Mouse (Mus musculus): Measurements from ENCODE around the gene Gna14.

Gna14 gene

DNA sequence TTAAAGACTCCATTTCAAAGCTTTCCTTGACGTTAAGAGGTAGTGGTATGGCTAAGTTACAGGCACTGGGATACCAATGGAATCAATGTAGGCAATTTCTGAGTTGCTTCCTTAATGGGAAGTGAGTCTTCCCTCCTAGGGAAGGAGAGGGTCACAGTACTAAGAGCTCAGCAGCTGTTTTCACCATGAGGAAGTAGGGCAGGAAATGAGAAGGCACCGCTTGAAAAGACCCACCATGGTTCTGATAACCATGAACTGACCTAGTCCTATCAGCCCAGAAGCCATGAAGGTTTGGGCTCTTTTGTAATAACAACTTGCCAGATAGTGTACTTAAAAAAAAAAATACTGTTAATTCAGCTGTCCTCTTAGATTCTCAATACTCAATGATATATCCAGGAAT lies 20.6 kb downstream of the Gna14 start:
- DNase-seq (ENCODE audit: low spot score), result no peak

DNA sequence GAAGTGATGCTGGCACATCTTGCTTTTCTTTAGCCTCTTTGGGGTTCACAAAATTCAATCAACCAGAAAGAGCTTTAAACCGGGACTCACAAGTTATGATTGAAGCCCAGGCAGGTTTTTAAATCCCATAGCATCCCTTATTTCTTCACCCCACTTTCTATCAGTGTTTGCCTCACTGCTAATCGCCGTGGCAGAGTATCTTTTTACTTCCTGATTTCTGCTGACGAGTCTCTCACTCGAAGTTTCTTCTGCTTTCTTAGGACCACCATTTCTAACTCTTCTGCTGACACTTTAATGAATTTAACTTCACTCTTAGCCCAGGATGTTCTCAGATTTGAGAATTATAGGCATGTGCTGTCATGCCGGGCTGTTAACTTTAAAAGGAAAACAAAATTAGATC lies 21.6 kb downstream of the Gna14 start:
- DNase-seq (ENCODE audit: low spot score), result no peak

DNA sequence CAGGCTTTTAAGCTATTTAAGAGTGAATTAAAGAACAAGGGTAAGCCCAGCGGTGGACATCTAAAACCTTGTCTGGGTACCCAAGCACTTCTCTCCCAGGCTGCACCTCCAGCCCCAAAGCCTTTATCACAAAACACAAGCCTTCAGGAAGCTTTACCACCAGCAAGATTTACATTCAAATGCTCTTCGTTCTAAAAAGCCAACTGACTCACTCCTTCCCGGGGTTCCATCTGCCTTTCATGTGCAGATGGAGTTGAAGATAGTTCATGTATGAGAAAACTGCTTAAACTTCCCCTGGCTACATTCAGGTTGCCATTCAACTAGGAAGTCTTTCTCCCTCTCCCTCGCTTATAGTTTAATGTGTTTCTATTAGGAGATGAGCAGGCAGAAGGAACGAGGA lies 23.8 kb downstream of the Gna14 start:
- no peak for DNase-seq (ENCODE audit: low spot score)

DNA sequence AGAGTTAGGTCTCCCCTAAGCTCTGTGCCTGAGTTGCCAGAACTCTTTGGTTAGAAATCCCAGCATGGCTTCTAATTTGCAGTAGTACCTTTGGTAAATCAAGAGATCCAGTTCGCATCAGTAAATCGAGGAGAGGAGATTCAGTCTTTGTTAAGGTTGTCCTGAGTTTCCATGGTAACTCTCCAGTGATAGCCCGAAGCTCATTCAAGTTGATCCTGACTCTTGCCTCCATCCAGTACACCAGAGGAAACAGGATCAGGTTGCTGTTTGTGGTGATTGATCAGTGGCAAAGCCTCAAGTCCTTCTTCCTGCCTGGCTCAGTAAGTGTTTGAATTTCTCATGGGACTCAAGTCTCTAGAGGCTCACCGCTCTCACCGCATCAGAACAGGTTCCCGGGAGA lies 24.7 kb downstream of the Gna14 start:
- DNase-seq (ENCODE audit: low spot score), result no peak

DNA sequence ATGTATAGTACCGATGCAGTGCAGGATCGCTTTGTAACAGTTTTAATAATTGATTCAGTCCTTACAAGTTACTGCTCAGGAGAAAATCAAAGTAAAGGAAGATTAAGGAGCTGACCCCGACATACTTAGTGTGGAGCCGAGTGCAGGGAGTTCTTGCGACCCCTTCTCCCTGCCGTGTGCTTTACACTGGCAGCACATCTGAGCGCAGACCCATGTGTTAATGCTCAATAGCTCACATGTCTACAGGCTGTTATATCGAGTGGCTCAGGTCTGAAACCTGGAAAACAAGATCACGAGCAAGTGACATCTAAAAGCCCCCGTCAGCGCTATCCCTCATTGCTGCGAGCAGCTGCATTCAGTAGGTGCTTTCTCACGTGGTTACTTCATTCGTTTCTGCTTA lies 25.3 kb downstream of the Gna14 start:
- no peak for DNase-seq (ENCODE audit: low spot score)

DNA sequence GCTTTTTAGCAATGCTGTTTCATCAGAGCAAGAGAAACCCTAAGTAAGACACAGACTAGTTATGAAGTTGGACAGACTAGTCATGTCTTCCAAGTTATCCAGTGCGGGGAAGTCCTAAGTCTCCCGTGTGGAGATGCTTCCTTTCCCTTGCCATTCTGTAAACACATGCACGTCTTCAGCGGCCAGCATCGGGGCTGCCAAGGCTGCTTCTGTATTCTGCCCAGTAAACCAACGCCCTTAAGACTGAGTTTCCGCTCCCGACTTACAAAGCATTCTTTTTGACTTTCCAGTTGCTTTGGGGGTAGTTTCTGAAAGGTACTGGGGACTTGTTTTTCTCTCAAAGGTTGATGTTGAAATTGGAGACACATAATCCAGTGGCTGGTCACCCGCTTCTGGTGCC lies 26.9 kb downstream of the Gna14 start:
- no peak for DNase-seq (ENCODE audit: low spot score)

DNA sequence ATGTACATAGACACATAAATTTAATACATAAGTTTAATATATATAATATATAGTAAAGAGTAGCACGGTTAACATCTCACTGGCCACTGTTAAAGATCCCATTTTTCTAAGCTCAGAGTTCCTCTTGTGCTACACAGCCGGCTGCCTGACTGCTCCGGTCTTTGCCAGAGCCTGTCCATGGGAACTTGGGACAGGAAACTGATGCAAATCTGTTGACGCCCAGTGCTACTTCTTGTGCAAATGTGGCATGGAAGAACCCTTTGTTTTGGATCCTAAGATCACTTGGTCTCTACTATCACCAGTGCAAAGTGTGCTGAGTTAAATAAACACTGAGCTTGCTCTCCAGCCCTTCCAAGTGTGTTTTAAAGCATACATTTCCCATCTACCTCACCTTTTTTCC lies 29.2 kb downstream of the Gna14 start:
- DNase-seq (ENCODE audit: low spot score), result peak; percentile 81

DNA sequence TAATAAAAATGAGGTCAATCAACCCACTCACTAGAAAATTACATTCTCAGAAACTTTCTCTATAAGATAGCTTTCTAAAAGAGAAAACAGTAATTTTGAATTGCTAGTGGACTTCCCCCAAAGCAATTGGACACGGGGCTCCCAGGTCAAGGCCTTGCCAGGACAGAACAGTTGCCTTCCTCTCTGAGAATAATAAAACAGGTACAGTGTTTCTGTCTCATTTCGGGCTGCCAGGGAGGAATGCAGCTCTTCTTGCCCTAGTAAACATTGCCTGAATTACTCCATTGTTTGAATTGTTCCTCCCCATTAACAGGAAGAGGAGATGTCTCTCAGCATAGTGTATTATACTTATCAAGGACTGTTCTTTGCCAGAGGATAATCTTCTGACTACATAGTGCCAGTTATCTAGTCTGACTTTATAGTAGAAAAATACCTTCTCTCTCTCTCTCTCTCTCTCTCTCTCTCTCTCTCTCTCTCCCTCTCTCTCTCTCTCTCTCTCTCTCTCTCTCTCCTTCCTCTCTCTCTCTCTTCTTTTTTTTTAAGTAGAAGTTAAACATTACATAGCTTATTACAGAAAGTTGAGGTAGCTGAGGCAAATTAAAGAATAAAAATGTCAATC lies 33.3 kb downstream of the Gna14 start:
- DNase-seq (ENCODE audit: low spot score), result peak; percentile 18

DNA sequence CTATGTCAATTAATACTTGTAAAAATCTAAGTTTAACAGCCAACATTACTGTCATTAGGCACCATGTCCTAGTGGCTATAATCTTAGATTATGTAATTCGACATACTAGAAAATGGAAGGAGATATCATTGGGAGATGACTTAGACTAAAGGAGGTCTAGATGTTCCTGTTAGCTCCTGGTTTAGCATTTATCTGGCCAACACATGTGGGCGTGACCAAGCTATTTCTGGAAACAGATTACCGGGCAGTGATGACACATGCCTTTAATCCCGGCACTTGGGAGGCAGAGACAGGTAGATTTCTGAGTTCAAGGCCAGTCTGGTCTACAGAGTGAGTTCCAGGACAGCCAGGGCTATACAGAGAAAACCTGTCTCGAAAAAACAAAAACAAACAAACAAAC lies 37.1 kb downstream of the Gna14 start:
- no peak for DNase-seq (ENCODE audit: low spot score)

DNA sequence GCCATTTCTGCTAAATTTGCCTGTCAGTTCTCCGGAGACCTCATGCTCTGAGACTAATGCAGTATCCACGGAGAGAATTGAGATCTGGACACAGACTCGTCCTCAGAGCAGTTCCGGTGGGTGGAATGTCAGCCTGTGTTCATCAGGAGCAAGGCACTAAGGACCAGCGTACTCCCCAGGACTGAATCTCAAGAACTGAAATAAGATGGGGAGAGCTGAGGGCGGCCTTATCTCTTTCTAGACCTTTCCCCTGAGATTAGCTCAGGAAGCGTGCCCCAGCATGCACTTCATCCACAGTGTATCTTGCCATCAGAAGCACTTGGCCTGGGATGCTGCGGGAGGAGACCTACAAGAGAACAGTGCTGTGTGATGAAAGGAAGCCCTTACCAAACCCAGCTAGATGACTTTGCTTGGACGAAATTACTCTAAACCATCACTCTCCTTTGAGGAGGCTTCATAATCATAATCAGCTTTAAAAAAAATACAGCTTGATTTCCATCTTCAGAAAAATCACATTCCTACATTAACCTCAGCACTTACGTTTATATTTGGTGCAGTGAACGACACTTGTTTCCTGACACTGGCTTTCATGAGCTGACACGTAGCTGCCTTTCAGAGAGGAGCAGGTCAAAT lies 41.9 kb downstream of the Gna14 start:
- no peak for DNase-seq (ENCODE audit: low spot score)

DNA sequence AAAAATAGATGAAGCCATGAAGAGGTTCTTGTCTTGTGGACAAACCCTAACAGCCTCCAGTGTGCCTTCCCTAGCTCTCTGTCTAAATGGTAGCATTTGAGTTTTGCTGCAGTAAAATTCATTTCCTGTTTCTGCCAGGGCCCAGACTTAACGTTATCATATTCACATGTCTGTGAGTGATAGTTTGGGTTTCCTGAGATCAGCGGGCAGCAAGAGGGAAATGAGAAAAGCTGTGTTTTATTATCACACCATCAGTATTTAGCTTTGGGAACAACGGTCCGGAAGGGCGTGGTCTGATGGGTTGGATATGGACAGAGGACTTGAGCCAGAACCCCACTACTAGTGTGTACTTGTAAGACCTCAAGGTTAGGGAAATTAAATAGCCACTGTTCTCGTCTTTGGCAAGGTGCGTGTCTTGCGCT lies 42.6 kb downstream of the Gna14 start:
- peak; percentile 70 for DNase-seq (ENCODE audit: low spot score)

DNA sequence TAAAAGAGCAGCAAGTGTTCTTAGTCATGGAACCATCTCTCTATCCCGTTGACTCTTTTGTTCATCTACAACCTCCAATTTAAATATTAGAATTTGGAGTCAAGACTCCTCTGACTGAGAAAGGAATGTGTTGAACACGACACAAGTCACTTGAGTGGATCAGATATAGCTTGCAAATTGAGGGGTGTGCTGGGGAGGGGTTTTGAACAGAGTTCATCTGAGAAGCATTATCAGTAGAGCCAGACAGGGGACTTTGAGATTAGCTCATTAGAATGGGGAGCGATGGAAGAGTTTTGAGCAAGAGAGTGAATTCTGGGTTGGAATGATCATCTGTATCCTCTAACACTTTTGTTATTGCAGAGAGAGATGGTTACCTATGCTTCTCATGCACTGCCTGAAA lies 46.5 kb downstream of the Gna14 start:
- no peak for DNase-seq (ENCODE audit: low spot score)

DNA sequence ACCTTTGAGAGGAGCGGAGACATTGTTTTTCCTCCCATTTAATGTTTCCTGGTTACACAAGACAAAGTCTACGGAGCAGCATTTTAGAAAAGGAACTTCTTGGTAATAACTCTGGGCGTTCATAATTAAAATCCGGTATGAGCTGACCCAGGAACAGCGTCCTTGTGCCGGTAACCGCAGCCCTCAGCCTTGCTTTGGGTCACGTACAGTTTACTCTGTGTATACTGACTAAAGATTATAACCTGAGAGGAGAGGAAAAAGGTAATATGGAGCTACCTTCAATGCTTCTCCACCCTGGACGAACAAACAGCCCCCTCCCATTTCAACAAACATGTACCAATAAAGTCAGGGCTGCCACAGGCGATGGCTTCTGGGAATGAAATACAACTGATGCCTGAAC lies 48.7 kb downstream of the Gna14 start:
- no peak for DNase-seq (ENCODE audit: low spot score)

DNA sequence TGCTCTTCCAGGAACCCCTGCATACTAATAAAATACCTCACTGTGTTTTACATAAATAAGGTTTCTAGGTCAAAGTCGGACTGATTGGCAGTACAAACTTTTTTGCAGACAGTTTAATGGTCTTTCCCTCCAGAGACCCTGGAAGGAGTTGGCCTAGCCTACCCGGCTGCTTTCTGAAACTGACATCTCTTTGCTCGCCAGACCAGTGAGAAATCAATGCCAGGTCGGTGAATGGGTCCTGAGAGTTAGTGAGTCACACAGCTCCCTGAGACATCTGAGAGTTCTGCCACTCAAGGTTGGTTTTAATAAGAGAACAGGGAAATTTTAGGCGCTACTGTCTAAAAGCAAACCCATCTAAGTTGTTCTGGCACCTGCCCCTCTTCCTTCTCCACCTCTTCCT lies 49.1 kb downstream of the Gna14 start:
- DNase-seq (ENCODE audit: low spot score), result no peak

DNA sequence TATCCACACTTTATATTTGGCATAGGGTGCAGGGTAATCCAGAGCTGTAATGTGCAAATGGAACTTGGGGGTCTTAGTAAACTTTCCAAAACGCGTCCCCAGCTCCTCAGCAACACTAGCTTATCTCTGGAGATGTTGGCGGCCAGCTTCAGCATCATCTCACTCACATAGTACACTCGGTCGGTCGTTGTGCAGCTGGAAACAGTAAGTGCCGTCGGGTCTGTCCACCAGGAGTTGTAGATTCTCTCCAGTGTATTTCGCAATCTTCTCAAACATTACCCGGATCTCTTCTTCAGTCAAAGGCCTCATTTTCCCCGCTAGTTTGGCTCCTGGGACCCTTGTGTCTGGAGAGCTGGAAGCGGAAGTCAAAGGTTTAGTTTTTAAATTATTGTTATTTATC lies 55.2 kb downstream of the Gna14 start:
- no peak for DNase-seq (ENCODE audit: low spot score)

DNA sequence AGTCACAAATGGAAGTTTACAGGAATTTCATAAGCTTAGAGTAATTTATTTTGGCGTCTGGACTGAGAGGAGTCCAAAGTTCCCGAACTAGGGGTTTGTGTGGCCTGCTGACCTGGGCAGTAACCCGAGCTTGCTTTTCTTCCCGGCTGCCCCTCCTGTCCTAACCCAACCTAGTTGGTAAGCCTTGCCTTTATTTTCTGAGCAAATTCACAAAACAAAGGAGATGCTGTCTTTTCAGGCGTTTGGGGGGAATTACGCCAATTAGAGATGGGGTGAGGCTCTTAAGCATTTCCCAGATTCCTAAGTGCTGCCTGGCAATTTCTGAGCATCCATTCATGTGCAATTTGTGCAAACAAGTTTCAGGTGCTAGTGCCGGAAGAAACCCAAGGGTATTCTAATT lies 55.9 kb downstream of the Gna14 start:
- no peak for DNase-seq (ENCODE audit: low spot score)

DNA sequence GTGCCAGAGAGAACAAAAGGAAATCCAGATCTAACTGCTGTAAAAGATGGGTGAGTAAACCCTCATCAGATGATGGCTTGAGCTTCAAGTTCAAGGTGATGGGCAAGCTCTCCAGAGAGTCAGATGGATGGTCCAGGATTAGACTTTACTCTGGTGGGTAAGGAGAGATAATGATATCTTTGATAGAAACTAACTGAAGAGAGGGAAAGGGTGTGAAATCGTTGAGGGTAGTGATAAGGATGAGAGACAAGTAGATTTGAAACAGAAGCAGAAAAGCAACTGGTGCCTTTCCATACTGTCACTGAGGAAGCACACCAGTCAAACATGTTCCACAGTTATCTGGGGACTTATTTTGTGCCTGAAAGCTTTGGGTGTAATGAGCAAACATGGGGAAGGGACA lies 56.9 kb downstream of the Gna14 start:
- no peak for DNase-seq (ENCODE audit: low spot score)

DNA sequence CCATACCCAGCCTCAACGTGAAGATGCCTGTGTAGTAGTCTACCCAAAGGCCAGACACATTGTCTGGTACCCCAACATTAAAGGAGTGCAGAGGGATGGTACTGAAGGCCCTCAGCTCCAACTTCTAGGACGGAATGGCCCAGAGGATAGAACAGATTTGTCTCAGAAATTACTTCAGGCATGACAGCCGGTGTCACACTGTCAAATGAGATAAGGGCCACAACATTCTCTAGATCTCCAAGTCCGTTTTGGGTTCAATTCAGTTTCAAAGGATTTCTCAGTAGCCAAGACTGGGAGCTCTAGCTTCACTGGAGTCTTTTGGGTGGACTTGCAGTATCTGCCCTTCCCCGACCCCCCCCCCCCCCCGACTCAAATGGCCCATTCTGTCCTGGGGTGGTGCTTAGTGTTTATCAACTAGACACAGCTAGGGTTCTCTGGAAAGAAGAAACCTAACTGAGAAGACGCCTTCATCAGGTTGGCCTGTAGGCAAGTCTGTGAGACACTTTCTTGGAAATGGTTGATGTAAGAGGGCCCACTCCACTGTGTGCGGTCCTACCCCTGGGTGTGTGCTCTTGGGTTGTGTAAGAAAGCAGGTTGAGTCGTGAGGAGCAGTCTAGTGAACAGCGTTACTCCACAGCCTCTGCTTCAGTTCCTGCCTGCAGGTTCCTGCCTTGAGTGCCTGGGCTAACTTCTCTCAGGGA lies 59.4 kb downstream of the Gna14 start:
- DNase-seq (ENCODE audit: low spot score), result no peak

DNA sequence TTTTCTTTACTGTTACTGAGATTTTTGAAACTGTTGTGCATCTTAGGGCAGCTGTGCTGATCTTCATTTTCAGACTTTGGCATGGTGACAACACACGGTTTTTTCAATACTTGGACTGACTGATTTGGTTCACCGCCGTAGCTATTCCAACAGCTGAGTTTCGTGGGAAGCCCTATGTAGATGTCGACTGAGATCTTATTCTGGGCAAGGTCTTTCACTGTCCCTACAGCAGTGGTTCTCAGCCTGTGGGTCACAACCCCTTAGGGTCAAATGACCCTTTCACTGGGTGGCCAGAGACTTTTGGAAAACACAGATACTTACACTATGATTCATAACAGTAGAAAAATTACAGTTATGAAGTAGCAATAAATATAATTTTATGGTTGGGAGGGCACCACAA lies 60.5 kb downstream of the Gna14 start:
- no peak for DNase-seq (ENCODE audit: low spot score)

DNA sequence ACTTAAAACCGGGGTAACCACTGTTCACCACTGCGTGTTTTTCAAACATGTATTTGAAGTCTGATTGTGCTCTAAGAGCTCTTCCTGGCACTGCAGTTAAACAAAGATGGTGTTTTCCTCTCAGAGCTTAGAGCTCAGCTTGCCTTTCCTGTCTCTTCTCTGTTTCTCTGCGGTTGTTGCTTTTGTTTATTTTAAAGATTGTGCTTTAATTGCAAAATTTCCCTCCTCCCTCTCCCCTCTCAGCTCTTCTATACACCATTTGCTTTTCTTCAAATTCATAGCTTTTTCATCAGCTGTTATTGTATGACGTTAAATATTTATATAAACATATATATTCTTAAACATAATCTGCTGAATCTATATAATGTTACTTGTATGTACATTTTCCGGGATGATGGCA lies 66.5 kb downstream of the Gna14 start:
- no peak for DNase-seq (ENCODE audit: low spot score)

DNA sequence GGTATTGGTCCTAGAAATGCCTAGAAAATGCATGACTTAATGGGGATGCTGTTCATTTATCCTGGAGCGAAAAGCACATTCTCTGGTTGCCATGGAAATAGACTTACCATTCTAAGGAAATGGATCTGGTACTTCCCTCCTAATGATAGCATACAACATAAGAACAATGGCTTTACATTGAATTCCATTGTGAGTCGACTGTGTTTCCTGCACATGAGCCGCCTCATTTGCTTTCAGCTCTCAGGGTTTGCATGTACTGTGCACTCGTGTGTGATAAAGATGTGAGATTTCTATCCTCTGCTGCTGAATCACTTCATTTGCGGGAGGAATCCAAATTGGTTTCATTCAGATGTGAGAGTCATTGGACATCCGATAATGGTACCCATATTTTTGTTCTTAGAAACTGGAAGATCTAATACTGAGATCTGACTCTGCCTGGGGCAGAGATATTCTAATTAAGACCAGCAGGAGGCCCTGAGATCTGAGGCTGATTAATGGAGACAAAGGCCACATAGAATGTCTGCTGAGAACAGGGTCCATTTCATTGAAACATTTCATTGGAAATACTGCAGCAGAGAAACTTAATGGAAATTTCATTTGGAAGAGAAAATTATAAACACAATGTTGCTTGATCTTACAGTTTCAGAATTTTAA lies 71.3 kb downstream of the Gna14 start:
- no peak for DNase-seq (ENCODE audit: low spot score)

DNA sequence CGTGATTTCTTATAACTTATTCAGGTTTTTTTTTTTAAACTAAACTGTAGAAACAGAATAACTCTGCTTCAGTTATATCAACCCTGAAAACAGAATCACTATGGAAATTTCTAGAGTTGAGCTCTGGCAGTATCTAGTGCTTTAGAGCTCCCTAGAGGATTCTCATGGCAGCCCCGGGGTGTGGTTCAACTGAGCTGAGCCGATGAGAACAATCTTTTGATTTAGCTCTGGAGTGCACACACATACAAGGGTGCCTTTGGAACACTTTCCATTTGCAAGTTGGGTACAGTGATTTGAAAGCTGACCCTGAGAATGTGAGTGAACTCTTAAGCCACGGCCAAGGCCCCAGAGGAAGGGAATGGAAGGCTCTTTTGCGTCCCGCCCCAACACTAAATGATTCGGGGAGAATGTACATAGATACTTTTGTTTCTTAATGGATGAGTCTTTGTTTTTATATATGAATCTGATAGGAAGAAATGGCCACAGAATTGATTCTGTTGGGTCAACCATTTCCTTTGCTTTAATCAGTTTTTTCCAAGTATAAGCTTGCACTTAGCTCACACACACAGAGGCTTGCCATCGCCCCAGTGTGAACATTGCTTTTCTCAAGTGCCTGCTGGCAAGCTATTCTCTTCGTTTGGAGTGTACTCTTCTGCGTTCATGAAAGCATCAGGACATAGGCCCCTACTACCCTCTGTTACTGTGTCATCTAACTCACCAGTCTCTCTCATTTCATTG lies 75.0 kb downstream of the Gna14 start:
- DNase-seq (ENCODE audit: low spot score), result no peak

DNA sequence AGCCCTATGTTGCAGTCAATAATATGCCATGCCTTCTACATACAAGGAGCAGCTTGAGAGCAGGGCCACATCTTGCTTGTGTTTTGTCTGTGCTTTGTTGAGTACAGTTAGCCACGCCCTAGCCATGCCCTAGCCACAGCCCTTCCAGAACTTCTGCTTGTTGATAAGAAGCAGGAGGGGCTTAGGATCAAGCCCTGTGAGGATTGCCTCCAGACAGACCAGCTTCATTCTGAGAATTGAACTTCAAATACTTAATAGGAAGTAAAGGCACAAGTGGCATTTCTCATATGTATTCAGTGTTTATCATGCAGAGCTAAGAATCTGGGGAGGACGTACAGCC lies 75.5 kb downstream of the Gna14 start:
- no peak for DNase-seq (ENCODE audit: low spot score)
